Mouse (Mus musculus): ENCODE measurements around the gene Ablim2.

The Ablim2 gene

DNA sequence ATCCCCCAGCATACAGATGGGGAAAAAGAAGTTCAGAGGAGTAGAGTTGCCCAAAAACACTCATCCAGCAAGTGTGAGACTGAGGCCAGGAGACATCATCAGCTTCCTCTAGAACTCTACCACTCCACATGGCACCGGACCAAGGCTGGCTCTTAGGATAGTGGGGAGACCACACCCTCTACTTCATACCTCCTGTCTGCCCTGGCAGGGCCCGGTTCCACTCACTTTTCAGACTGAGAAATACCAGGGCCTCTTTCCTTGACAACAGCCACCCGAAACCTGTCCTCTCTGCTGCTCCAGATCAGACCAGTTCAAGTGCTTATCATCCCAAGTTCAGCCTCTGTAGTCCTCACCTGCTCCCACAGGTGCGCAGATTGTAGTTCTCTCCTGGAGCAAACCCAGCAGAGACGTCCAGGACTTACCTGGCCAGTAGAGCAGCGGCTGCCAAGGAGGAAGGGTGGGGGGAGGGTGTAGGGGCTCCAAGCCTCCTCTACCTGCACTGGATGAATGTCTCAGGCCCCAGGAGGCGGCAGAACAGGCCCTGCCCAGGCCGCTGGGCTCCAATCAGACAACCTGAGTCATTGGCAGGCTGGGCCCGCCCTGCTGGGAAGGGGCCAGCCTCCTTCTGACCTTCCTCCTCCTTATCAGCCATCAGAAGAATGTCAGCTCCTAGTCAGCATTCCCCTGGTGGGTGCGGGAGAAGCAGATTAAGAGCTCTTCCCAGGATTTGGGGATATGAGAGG is 18.0 kb upstream of the Ablim2 start, which contains the start of gene Sh3tc1:
Gene Sh3tc1 (minus strand): TSS at position 452 of the 743 bp plus-strand sequence.
- DNase-seq (ENCODE audit: low spot score in 2 of 2), result peak; percentile 50 to 66

GRCm38 (mm10) chr5:35740716-35741115 is 17.0 kb upstream of the Ablim2 start:
- no peak for DNase-seq (ENCODE audit: low spot score in 2 of 2)

GRCm38 (mm10) chr5:35741225-35741820 is 16.4 kb upstream of the Ablim2 start:
- no peak for DNase-seq (ENCODE audit: low spot score in 2 of 2)

DNA sequence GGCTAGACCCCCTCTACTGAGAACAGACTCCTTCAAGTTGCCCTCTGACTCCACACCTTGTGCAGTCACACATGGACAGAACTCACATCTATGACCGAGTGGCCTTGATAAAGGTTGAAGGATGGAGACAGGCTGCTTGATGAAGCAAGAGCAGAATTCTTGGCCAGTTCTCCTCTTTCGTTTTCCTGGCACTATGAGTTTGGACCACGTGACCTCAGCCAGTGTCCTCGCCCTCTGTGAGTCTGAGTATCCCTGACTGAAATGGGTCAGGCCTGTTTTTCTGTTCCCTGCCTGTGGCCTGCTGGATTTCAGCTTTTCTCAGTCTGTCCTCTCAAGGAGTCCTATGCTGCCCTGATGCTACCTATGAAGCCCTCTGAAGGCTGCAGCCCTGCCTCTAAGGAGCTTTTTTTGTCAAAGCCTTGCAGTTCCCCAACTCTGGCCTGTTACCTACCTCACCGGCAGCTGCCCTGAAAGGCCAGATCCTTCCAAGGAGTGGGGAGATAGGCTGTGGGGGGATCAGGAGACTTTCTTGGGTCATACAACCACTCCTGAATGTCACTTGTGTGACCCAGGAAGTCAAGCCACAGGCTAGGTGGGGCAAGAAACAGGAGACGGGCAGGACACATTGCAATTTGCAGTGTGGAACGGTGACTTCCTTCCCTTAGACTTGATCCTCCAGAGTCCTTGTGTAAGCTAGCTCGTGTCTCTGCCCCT is 14.3 kb upstream of the Ablim2 start:
- DNase-seq (ENCODE audit: low spot score in 2 of 2), result peak in 1 of 2 experiments; percentile 65

DNA sequence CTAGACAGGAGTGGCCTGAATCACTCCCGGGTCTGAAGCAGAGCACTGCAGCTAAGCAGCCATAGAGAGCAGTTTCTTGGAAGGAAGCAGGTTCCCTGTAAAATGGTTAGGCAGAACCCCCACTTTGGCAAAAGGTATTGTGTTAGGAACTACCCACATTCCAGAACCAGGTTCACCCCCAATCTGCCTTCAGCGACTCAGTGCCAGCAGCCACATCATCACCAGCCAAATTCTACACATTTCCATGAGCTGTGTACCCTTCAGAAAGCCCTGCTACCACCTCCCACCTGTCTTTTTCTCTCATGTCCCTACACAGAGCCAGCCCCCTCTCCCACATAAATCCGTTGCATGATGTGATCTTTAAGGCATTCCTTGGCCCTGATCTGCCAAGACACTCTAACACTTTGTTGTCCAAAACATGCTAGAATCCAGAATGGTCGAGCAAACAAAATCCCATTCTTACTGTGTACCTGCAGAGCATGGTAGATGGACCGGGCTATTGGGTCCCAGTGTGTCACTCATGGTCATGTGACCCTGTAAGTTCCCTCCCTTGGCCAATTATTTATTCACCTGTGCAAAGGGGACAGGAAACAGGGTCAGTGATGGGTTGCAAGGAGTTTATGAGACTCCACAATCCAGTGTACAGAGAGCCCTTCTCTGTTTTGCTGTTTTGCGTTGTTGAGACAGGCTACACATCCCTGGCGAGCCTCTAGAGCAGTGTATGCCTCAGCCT is 13.5 kb upstream of the Ablim2 start:
- no peak for DNase-seq (ENCODE audit: low spot score in 2 of 2)

GRCm38 (mm10) chr5:35745406-35745805 is 12.3 kb upstream of the Ablim2 start:
- DNase-seq (ENCODE audit: low spot score in 2 of 2), result no peak

GRCm38 (mm10) chr5:35746910-35747309 is 10.8 kb upstream of the Ablim2 start:
- peak in 1 of 2 experiments; percentile 71 for DNase-seq (ENCODE audit: low spot score in 2 of 2)

DNA sequence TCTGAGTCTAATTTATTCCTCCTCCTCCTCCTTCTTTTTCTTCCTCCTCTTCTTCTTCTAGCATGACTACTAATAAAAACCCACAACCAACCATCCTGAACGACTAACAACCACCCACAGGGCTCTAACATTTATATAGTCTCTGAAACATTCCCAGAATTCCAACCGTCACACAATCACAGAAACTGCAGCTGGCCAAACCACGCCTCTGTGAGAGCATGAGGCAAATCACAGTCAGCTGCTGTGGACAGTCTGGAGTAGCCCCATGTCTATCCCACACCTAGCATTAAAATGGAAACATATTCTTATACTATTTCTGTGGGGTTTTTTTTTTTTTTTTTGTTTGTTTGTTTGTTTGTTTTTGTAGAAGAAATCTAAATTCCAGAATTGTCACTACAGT is 8.3 kb upstream of the Ablim2 start:
- no peak for DNase-seq (ENCODE audit: low spot score in 2 of 2)

- DNase-seq (ENCODE audit: low spot score in 2 of 2), result no peak
These were observed 7.7 kb upstream of the Ablim2 start for GRCm38 (mm10) chr5:35750026-35750425.

DNA sequence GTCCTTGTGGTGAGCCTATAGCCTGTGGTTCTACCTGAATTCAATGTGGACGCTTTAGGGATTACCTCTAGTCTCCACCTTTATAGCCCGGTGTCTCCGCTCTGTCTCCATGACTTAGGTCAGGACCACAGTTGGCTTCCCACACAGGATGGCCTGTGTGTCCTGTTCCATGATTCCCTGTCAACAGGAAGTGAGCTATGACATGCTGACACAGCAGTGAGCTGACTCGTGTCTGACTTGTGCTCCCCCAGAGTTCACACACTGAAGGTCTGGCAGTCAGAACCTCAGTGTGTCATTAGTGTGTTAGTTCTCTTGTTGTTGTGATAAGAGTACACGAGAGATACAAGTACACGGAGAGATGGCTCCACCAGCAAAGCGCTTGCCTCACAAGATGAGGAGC is 6.7 kb upstream of the Ablim2 start:
- no peak for DNase-seq (ENCODE audit: low spot score in 2 of 2)

DNA sequence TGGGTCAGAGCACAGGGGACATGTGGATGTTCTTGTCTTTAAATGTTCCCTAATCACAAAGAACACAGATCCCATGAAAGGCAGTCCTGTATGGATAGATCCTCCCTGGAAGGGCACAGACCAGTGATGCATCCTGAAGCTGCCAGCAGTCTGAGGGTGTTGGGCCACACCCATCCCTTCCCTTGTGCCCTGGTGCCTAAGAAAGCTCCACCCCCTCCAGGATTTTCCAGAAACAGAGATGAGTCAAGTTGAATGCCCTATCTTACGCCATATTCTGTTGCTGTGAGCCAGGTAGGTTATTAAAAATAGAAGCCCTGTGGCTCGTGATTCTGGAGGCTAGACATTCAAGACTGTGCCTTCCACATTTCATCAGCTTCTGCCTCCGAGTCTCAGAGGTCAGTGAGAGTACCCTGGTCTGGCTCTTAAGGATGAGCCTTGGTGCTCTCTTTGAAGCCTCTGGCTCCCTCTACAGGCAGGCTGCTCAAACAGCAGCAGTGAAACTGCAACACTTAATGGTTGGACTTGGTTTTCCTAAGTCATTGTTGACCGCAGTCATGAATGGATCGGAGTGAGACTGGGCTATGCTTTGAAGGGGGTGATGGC is 2.4 kb upstream of the Ablim2 start:
- DNase-seq (ENCODE audit: low spot score in 2 of 2), result peak in 1 of 2 experiments; percentile 31

GRCm38 (mm10) chr5:35756020-35756419 is 1.7 kb upstream of the Ablim2 start:
- no peak for DNase-seq (ENCODE audit: low spot score in 2 of 2)

DNA sequence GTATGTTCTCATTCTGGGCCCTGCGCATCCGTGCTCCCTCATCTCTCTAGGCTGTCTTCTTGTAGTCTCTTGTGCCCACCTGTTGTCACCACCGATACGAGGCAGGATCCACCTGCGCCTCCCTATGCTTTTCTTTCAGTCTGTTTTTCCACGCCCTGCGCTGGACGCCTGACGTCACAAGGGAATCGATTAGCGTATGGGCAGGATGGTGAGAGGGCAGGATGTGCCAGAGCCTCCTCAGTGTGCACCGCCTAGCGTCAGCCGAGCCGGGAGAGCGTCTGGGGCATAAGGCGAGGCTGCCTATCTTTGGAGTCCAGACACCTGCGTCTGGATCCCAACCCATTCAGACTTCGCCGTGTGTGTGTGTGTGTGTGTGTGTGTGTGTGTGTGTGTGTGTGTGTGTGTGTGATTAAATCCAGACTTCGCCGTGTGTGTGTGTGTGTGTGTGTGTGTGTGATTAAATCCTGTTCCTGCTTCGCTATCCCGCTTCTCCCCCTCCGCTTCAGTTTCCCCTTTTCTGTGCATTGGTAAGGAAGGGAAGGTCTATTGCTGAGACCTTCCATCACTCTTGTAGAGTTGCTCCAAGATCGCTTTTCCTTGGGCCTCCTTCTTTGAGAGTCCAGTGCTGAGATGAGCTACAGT is 562 bp upstream of the Ablim2 start:
- peak in 1 of 2 experiments; percentile 25 for DNase-seq (ENCODE audit: low spot score in 2 of 2)

- no peak for DNase-seq (ENCODE audit: low spot score in 2 of 2)
These were observed 687 bp downstream of the Ablim2 start for GRCm38 (mm10) chr5:35758081-35759053.

DNA sequence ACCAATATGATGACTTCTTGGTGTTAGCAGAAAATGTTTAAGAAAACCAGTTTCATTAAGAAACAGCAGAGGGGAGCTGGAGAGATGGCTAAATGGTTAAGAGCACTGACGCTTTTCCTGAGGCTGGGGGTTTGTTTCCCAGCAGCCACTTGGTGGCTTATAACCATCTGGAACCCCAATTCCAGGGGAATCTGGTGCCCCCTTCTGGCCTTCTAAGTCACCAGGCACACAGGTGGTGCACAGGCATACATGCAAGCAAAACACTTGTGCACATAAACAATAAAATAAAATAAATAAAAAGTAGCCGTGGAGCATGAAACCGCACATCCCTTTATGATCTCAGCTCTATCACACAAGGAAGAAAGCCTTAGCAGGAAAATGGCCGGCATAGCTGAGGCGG is 3.6 kb downstream of the Ablim2 start:
- DNase-seq (ENCODE audit: low spot score in 2 of 2), result no peak

- no peak for DNase-seq (ENCODE audit: low spot score in 2 of 2)
These were observed 4.7 kb downstream of the Ablim2 start for GRCm38 (mm10) chr5:35762388-35762787.

DNA sequence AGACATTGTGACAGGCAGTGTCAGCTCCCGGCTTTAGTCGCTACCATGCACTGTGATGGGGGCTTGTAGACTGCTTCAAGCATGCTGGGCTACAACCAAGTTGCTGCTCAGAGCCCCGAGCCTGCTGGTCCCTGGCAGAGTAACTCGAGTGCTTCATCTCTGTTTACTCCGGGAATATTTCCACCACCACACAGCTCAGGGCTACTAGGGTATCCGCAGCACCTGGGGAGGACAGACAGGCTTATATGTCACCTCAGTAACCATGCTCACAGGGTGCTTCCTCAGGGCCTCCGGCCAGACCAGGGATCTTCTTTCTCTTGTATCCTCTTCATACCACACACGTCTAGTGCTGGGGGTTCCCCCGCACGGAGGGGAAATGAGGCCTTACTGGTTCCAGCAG is 5.2 kb downstream of the Ablim2 start:
- no peak for DNase-seq (ENCODE audit: low spot score in 2 of 2)

DNA sequence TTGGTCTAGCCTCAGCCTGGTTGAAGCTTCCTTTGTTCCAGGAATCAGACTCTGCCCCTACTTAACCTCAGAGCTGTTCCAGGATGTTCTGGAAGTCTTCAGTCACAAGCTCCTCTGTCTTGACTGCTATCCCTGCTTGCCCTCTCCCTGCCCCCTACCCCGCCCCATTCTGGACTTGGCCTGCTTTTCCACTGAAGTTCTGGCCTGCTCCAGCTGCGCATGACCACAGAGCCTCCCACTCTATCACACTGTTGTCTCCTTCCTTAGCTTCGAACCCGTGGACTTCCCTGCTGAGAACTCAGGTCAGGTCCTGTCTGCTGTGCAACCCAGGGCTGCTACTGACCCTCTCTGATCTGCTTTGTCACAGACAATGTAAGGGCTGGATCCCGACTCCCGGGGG is 8.2 kb downstream of the Ablim2 start:
- DNase-seq (ENCODE audit: low spot score in 2 of 2), result no peak

- no peak for DNase-seq (ENCODE audit: low spot score in 2 of 2)
These were observed 10.8 kb downstream of the Ablim2 start for GRCm38 (mm10) chr5:35768525-35768924.

GRCm38 (mm10) chr5:35768997-35769396 is 11.3 kb downstream of the Ablim2 start:
- no peak for DNase-seq (ENCODE audit: low spot score in 2 of 2)

Measured in urinary bladder, adult 18-20 months (tissue).